In the genomic region with DNA sequence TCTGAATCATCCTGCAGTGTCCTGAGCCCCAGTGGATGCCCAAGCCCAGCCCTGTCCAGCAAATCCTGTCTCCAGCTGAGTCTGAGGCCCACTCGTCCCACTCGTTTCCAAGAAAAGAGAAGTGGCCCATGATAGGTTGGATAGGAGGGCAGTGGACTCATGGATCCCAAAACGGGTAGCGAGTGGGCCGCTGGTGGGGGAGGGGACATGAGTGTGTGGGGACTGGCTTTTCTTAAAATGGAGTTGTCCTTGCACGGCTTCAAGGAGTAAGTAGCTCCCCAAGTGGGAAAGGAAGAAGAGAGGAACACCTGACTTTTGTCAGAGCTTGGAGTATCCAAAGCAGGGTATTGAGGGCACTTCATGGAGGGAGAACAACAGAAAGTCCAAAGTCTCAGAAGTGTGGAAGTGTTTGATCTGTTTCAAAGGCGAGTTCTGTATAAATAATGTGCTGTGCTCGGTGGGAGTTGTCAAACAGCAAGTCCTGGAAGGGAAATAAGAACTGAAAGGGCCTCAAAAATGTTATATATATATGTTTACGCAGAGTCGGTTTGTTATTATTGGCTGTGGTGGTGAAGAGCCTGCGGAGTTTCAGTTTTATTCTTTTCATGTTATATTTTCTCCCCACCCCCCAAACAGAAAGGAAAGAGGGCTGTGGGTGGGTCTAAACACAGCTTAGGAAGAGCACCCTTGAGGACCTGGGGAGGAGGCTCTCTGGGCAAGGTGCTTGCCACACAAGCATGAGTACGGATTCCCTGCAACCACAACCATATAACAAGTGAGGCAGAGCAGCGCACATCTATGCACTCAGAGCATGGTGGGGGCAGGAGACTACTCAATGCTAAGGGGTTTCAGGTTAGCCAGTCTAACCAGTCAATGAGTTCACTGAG, we compare ENCODE assay signal across 10 mouse cellular contexts.
A peak's percentile ranks its signal among the peaks of the same experiment; 100 is the strongest.
DNase-seq lines count a peak whose midpoint lies in the region; ATAC-seq lines count a peak whose summit lies in the region.
"Had no signal": no experiment of that assay in that cellular context is flagged by ENCODE, and none has a peak within 500 bp of the region (broad histone marks: within the 10 kb centered on the region; RNA-seq: fewer than 3 reads in every experiment).

No protein-coding gene starts in this region.

- intact Hi-C loops in heart, postnatal 14 days (cut with DNase I): no loop called here

- no peaks in the 10 kb centered on the region for H3K9me3 ChIP-seq in heart, embryonic 13.5 days
- H3K9me3 ChIP-seq in lung, embryonic 15.5 days: no peaks in the 10 kb centered on the region
- no peaks in the 10 kb centered on the region for H3K9me3 ChIP-seq in hindbrain, embryonic 16.5 days (ENCODE audit: control insufficient read depth, low read length)
- no peaks in the 10 kb centered on the region for H3K9me3 ChIP-seq in neural tube, embryonic 14.5 days (ENCODE audit: control insufficient read depth, low read length)

- 71% methylated on average over 13 of the region's 13 CpGs for WGBS in heart, embryonic 13.5 days
- 17% methylated on average over 13 of the region's 13 CpGs for WGBS in lung, embryonic 15.5 days
- 73% methylated on average over 13 of the region's 13 CpGs for WGBS in hindbrain, embryonic 16.5 days
- WGBS in neural tube, embryonic 14.5 days: 82% methylated on average over 13 of the region's 13 CpGs

- no peaks in the 10 kb centered on the region for H3K36me3 ChIP-seq in heart, embryonic 13.5 days
- H3K36me3 ChIP-seq in lung, embryonic 15.5 days: no peaks in the 10 kb centered on the region
- no peaks in the 10 kb centered on the region for H3K36me3 ChIP-seq in hindbrain, embryonic 16.5 days (ENCODE audit: control insufficient read depth, insufficient read depth, low read length)
- no peaks in the 10 kb centered on the region for H3K36me3 ChIP-seq in neural tube, embryonic 14.5 days (ENCODE audit: control insufficient read depth, insufficient read depth, low read length)

- no peaks in the 10 kb centered on the region for H3K27me3 ChIP-seq in heart, embryonic 13.5 days (replicated peaks)
- no peaks in the 10 kb centered on the region for H3K27me3 ChIP-seq in lung, embryonic 15.5 days
- no peaks in the 10 kb centered on the region for H3K27me3 ChIP-seq in hindbrain, embryonic 16.5 days (replicated peaks; ENCODE audit: control insufficient read depth, insufficient read depth, low read length)
- no peaks in the 10 kb centered on the region for H3K27me3 ChIP-seq in neural tube, embryonic 14.5 days (ENCODE audit: control insufficient read depth, insufficient read depth, low read length)

- H3K4me3 ChIP-seq in heart, embryonic 13.5 days: no peak overlapping the region
- no peak overlapping the region for H3K4me3 ChIP-seq in lung, embryonic 15.5 days
- H3K4me3 ChIP-seq in hindbrain, embryonic 16.5 days (ENCODE audit: low read length): no peak overlapping the region
- no peak overlapping the region for H3K4me3 ChIP-seq in neural tube, embryonic 14.5 days (ENCODE audit: low read depth, low read length)

- H3K4me1 ChIP-seq in heart, embryonic 13.5 days: peaks cover 14% of the 10 kb centered on the region
- H3K4me1 ChIP-seq in lung, embryonic 15.5 days: peaks cover 49% of the 10 kb centered on the region
- peaks cover 13% of the 10 kb centered on the region for H3K4me1 ChIP-seq in hindbrain, embryonic 16.5 days (ENCODE audit: control insufficient read depth, insufficient read depth, low read depth, low read length)
- H3K4me1 ChIP-seq in neural tube, embryonic 14.5 days (ENCODE audit: control insufficient read depth, insufficient read depth, low read length): no peaks in the 10 kb centered on the region

- no peak overlapping the region for H3K9ac ChIP-seq in heart, embryonic 13.5 days
- no peak overlapping the region for H3K9ac ChIP-seq in lung, embryonic 15.5 days
- no peak overlapping the region for H3K9ac ChIP-seq in hindbrain, embryonic 16.5 days (ENCODE audit: low read depth, low read length)
- no peak overlapping the region for H3K9ac ChIP-seq in neural tube, embryonic 14.5 days (replicated peaks; ENCODE audit: low read depth, low read length)

- 0 out of 2 replicates have a peak overlapping the region, but pooled peaks have one; percentile 24 for H3K27ac ChIP-seq in heart, embryonic 13.5 days (replicated peaks)
- H3K27ac ChIP-seq in lung, embryonic 15.5 days: peak overlapping the region; percentile 91
- H3K27ac ChIP-seq in hindbrain, embryonic 16.5 days (ENCODE audit: low read depth, low read length): peak overlapping the region; percentile 78
- H3K27ac ChIP-seq in neural tube, embryonic 14.5 days (ENCODE audit: low read depth, low read length): peak overlapping the region; percentile 60; the same call in 1 of the 2 replicates
- H3K27ac ChIP-seq: macrophage had no signal

- H3K4me2 ChIP-seq in heart, embryonic 13.5 days: no peak overlapping the region
- peak overlapping the region; percentile 31 for H3K4me2 ChIP-seq in lung, embryonic 15.5 days
- no peak overlapping the region for H3K4me2 ChIP-seq in hindbrain, embryonic 16.5 days (ENCODE audit: low read length)
- no peak overlapping the region for H3K4me2 ChIP-seq in neural tube, embryonic 14.5 days (ENCODE audit: low read depth, low read length)

- ATAC-seq in heart, embryonic 13.5 days (ENCODE audit: extremely low read depth, insufficient number of reproducible peaks, low FRiP score, low TSS enrichment): no peak
- peak; percentile 50 for ATAC-seq in lung, embryonic 15.5 days (ENCODE audit: borderline replicate concordance, extremely low read depth, low FRiP score, low TSS enrichment)
- ATAC-seq in hindbrain, embryonic 16.5 days: no peak
- no peak; the same call in 1 of the 2 replicates for ATAC-seq in neural tube, embryonic 14.5 days (ENCODE audit: low read depth)

- no peak for DNase-seq in heart, postnatal 14 days
- DNase-seq in lung, postnatal 14 days: no peak
- no peak for DNase-seq in cerebellum, adult 11 months
- DNase-seq in adrenal gland, postnatal 14 days: no peak
- DNase-seq: thymus, postnatal 14 days had no signal

Comparison
In these comparisons a context has a peak if more than half of its experiments do, and no peak if none do; other contexts are left out.
1. H3K27ac ChIP-seq: peak in every context shown above with its lines; median percentile 91 in lung, embryonic 15.5 days; 78 in hindbrain, embryonic 16.5 days; 60 in neural tube, embryonic 14.5 days; 24 in heart, embryonic 13.5 days.